Mouse (Mus musculus): ENCODE results near the gene Mkln1. TPM values are rescaled to one million over a fixed set of nuclear protein-coding genes. Genes with fewer than 3 reads are reported as not detected.

Gene Mkln1
- polyA plus RNA-seq, 1 experiment from 2014 or later: 207 TPM

DNA sequence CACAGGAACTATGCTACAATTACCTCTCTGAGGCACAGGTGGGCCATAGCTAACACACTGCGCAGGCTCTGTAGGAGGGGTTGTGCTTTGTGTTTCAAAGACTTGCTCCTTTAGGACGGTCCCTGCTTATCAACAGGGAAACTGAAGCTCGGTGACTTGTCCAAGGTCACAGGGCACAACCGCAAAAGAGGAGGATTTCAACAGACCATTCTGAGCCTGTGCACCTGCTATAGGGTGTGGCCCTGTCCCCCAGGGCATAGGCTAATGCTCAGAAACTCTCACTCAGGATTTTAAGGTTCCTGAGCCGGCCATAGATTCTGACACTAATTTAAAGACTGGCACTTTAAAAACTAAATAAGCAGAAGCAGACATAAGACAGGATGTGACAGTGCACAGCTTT, 128.4 kb downstream of the Mkln1 start:
- H3K9me3 ChIP-seq: no peaks in the 10 kb centered on the region

DNA sequence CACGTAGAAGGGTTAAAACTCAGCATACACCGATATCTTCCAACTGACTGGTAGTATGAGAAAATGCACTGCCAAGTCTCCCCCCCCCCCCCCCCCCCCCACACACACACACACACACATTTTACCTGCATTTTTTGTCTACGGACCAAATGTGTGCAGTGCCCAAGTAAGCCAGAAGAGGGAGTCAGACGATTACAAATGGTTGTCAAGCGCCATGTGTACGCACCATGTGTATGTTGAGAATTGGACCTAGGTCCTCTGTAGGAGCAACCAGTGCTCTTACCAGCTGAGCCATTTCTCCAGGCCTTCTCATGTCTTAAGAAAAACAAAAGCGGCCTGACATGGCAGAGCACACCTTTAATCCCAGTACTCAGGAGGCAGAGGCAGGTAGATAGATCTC, 129.4 kb downstream of the Mkln1 start:
- H3K4me2 ChIP-seq: no peak overlapping the region
- H3K27ac ChIP-seq: no peak overlapping the region
- WGBS: 71% methylated on average over 7 of the region's 7 CpGs
- no peaks in the 10 kb centered on the region for H3K4me1 ChIP-seq (replicated peaks)
- H3K4me3 ChIP-seq (replicated peaks): no peak overlapping the region
- no peak overlapping the region for H3K9ac ChIP-seq (replicated peaks)
- H3K27me3 ChIP-seq: no peaks in the 10 kb centered on the region
- no peak for ATAC-seq (ENCODE audit: insufficient number of reproducible peaks, insufficient read depth, low FRiP score, low TSS enrichment, low read depth)
- no peaks in the 10 kb centered on the region for H3K9me3 ChIP-seq
- no peaks in the 10 kb centered on the region for H3K36me3 ChIP-seq

More for the DNA sequence above, 128.4 kb downstream of the Mkln1 start:
- ATAC-seq (ENCODE audit: insufficient number of reproducible peaks, insufficient read depth, low FRiP score, low TSS enrichment, low read depth): no peak
- WGBS: 86% methylated on average over 5 of the region's 5 CpGs
- Histone ChIP-seq H3K27me3 (no peaks in the 10 kb centered on the region), H3K4me2 (no peak overlapping the region), H3K9ac (replicated peaks) (no peak overlapping the region), H3K4me3 (replicated peaks) (no peak overlapping the region), H3K36me3 (no peaks in the 10 kb centered on the region), H3K27ac (no peak overlapping the region), H3K4me1 (replicated peaks) (0 out of 2 replicates have a peak, but pooled peaks cover 5% of the 10 kb centered on the region)

DNA sequence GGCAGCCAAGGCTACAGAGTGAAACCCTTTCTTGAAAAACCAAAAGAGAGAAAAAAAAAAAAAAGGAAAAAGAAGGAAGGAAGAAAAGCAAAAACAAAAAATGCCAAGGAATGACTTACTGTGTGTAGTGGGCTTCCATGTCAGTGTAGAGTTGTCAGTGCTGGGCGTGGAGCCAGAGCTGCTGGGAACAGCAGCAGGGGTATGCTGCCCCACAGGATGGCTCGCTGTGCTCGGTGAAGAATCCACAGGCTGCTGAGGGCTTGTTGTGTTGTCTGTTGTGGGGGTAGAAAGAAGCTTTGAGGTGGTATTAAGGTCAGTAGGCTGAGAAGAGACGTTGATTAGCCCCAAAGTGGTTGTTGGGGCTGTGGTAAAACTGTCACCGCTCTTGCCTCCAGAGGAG, 129.8 kb downstream of the Mkln1 start:
- no peak overlapping the region for H3K9ac ChIP-seq (replicated peaks)
- H3K4me2 ChIP-seq: no peak overlapping the region
- no peaks in the 10 kb centered on the region for H3K4me1 ChIP-seq (replicated peaks)
- no peak for ATAC-seq (ENCODE audit: insufficient number of reproducible peaks, insufficient read depth, low FRiP score, low TSS enrichment, low read depth)
- no peak overlapping the region for H3K4me3 ChIP-seq (replicated peaks)
- no peaks in the 10 kb centered on the region for H3K36me3 ChIP-seq
- WGBS: 79% methylated on average over 5 of the region's 5 CpGs
- no peaks in the 10 kb centered on the region for H3K9me3 ChIP-seq
- no peak overlapping the region for H3K27ac ChIP-seq
- H3K27me3 ChIP-seq: no peaks in the 10 kb centered on the region

DNA sequence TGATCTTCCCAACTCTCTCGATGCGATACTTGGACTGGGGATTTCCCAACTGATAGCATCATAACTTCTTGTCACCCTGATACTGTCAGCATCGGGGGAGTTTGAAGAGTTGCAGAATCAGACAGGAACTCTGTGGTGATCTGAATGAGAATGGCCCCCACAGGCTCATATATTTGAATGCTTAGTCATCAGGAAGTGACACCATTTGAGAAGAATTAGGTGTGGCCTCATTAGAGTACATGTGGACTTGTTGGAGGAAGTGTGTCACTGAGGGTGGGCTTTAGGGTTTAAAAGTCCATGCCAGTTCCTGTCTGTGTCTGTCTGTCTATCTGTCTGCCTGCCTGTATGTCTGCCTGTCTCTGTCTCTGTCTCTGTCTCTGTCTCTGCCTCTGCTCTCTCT, 133.3 kb downstream of the Mkln1 start:
- Histone ChIP-seq H3K36me3 (no peaks in the 10 kb centered on the region), H3K27me3 (no peaks in the 10 kb centered on the region), H3K9ac (replicated peaks) (no peak overlapping the region), H3K9me3 (no peaks in the 10 kb centered on the region), H3K4me1 (replicated peaks) (no peaks in the 10 kb centered on the region), H3K4me2 (no peak overlapping the region), H3K27ac (no peak overlapping the region), H3K4me3 (replicated peaks) (no peak overlapping the region)
- 89% methylated on average over 3 of the region's 3 CpGs for WGBS
- no peak for ATAC-seq (ENCODE audit: insufficient number of reproducible peaks, insufficient read depth, low FRiP score, low TSS enrichment, low read depth)

DNA sequence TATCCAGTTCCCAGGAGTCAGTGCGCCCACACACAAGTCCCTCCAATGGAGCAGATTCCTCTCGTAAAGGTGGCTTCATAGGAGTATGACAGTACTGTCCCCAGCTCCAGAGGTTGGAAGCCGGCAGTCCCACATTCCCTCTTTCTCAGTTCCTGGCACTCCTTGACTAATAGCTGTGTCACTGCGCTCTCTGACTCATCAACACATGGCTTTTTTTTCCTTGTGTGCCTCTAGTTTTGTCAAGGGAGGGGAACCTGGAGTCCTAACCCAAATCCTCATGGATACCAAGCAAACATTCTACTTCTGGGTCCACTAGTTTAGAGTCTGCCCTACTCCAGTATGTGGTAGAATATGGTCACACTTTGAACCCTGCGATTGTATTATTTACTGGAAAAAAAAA, 136.2 kb downstream of the Mkln1 start:
- WGBS: 94% methylated on average over 5 of the region's 5 CpGs
- H3K4me3 ChIP-seq (replicated peaks): no peak overlapping the region
- H3K27ac ChIP-seq: no peak overlapping the region
- H3K4me1 ChIP-seq (replicated peaks): no peaks in the 10 kb centered on the region
- no peaks in the 10 kb centered on the region for H3K9me3 ChIP-seq
- ATAC-seq (ENCODE audit: insufficient number of reproducible peaks, insufficient read depth, low FRiP score, low TSS enrichment, low read depth): no peak
- H3K4me2 ChIP-seq: no peak overlapping the region
- no peak overlapping the region for H3K9ac ChIP-seq (replicated peaks)
- no peaks in the 10 kb centered on the region for H3K36me3 ChIP-seq
- H3K27me3 ChIP-seq: no peaks in the 10 kb centered on the region

DNA sequence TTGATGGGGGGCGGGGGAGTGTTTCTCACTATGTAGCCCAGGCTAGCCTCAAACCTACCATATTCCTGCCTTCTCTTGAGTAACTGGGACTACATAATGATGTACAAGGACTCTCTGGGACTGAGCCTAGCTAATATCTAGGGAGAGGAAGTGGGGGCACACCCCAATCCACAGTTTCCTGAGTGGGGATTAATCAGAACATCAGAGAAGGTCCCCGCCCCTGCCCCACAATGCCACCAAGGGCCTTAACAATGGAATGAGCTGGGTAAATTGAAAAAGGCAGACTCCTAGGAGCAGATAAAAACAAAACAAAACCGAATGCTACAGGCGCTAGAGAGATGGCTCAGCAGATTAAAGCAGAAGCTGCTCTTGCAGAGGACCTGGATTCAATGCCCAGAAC, 138.7 kb downstream of the Mkln1 start:
- H3K9me3 ChIP-seq: no peaks in the 10 kb centered on the region
- no peak overlapping the region for H3K4me2 ChIP-seq
- H3K27ac ChIP-seq: no peak overlapping the region
- no peak for ATAC-seq (ENCODE audit: insufficient number of reproducible peaks, insufficient read depth, low FRiP score, low TSS enrichment, low read depth)
- no peaks in the 10 kb centered on the region for H3K4me1 ChIP-seq (replicated peaks)
- H3K4me3 ChIP-seq (replicated peaks): no peak overlapping the region
- H3K9ac ChIP-seq (replicated peaks): no peak overlapping the region
- 87% methylated on average over 4 of the region's 4 CpGs for WGBS
- no peaks in the 10 kb centered on the region for H3K36me3 ChIP-seq
- no peaks in the 10 kb centered on the region for H3K27me3 ChIP-seq

DNA sequence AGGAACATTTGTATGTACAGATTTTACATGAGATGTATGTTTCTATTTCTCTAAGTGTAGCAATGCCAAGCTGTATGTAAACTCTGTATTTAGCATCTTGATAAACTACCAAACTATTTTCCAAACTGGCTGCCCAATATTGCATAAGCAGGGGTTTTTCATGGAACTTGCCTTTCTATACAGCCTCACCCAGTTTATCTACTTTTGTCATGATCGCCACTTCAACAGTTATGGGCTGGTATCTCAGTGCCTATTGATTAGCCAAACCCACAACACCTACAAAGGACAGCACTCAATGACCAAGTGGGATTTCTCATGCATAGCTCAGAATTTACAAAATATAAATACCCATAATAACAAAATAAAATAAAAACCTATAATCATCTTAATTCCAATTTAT, 139.6 kb downstream of the Mkln1 start:
- Histone ChIP-seq H3K36me3 (no peaks in the 10 kb centered on the region), H3K9ac (replicated peaks) (no peak overlapping the region), H3K4me2 (no peak overlapping the region), H3K27me3 (no peaks in the 10 kb centered on the region), H3K9me3 (no peaks in the 10 kb centered on the region), H3K4me1 (replicated peaks) (no peaks in the 10 kb centered on the region), H3K4me3 (replicated peaks) (no peak overlapping the region), H3K27ac (no peak overlapping the region)
- ATAC-seq (ENCODE audit: insufficient number of reproducible peaks, insufficient read depth, low FRiP score, low TSS enrichment, low read depth): no peak
- WGBS: 91% methylated on average over 1 of the region's 1 CpGs

DNA sequence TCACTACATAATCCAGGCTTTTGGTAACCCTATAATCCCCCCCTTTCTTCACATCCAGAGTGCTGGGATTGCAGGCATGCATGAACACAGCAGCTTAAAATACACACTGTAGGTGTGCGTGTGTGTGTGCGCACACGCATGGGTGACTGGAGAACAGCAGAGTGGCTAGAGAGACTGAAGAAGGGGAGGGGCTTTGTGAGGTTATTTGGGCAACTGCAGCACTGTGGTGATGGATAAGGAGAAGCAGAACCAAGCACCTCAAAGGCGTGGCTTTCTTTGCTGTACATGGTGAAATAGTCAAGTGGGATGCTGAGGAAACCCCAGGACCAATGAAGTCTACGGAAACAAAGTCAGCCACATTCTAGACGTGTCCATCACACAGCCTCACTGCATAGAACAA, 141.5 kb downstream of the Mkln1 start:
- H3K36me3 ChIP-seq: no peaks in the 10 kb centered on the region
- H3K9ac ChIP-seq (replicated peaks): no peak overlapping the region
- 83% methylated on average over 6 of the region's 6 CpGs for WGBS
- H3K4me2 ChIP-seq: no peak overlapping the region
- H3K4me1 ChIP-seq (replicated peaks): no peaks in the 10 kb centered on the region
- H3K27me3 ChIP-seq: no peaks in the 10 kb centered on the region
- no peak overlapping the region for H3K4me3 ChIP-seq (replicated peaks)
- ATAC-seq (ENCODE audit: insufficient number of reproducible peaks, insufficient read depth, low FRiP score, low TSS enrichment, low read depth): no peak
- H3K27ac ChIP-seq: no peak overlapping the region
- H3K9me3 ChIP-seq: no peaks in the 10 kb centered on the region

DNA sequence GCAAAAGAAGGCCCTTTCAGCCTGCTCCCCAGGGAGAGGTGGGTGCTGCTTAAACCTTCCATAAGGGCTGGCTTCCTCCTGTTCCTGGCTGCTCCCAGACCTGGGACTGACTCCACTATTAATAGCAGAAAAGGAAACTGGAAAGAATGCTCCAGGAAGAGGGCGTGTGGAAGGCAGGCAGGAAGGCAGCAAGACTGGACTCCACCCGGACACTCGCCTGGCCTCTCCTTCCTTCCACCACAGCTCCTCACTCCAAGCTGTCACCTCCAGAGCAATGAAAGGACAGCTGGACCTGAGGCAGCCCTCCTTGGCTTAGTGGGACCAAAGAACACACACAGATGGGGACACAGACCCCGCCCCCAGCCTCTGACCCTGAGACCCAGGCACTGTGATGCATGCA, 145.8 kb downstream of the Mkln1 start:
- H3K4me2 ChIP-seq: no peak overlapping the region
- H3K27ac ChIP-seq: no peak overlapping the region; the same call in 1 of the 2 replicates
- no peak overlapping the region for H3K9ac ChIP-seq (replicated peaks)
- H3K27me3 ChIP-seq: no peaks in the 10 kb centered on the region
- H3K9me3 ChIP-seq: no peaks in the 10 kb centered on the region
- no peak overlapping the region for H3K4me3 ChIP-seq (replicated peaks)
- no peaks in the 10 kb centered on the region for H3K36me3 ChIP-seq
- ATAC-seq (ENCODE audit: insufficient number of reproducible peaks, insufficient read depth, low FRiP score, low TSS enrichment, low read depth): no peak
- H3K4me1 ChIP-seq (replicated peaks): peaks cover 8% of the 10 kb centered on the region; the same call in 1 of the 2 replicates
- WGBS: 66% methylated on average over 4 of the region's 4 CpGs

DNA sequence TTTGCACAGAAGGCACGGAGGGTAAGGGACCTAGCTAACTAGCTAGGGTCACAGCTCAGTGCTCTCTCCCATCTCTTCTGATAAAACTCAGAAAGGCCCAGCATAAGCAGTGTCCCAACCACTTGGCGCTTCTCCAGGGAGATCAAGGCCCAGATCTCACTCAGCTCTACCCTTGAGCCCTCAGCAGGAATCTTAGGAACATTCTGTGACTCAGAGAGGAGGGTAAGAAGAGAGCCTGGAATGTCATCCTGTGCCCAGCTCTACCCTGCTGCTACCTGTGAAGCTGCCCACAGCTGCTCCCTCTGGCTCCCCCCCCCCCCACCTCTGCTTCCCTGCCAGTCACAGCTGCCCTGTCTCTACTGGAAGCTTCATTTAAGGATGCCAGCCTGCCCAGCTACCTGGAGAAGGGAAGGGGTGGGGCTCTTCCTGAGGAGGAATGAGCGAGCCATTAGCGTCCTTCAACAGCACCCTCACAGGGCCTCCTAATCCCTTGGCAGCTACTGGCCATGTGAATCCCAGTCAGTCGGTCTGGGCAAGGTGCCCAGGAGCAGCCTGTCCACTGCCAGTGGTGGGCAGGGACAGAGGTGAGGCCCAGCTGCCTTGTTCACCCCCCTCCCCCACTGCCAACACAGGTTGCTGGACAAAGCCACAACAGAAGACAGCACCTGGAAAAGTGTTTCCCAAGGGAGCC, 151.0 kb downstream of the Mkln1 start:
- Histone ChIP-seq H3K36me3 (no peaks in the 10 kb centered on the region), H3K9me3 (no peaks in the 10 kb centered on the region), H3K9ac (replicated peaks) (no peak overlapping the region; the same call in 1 of the 2 replicates), H3K27ac (no peak overlapping the region), H3K4me3 (replicated peaks) (no peak overlapping the region), H3K4me2 (no peak overlapping the region), H3K27me3 (no peaks in the 10 kb centered on the region), H3K4me1 (replicated peaks) (peaks cover 20% of the 10 kb centered on the region)
- 62% methylated on average over 5 of the region's 5 CpGs for WGBS
- ATAC-seq (ENCODE audit: insufficient number of reproducible peaks, insufficient read depth, low FRiP score, low TSS enrichment, low read depth): no peak

DNA sequence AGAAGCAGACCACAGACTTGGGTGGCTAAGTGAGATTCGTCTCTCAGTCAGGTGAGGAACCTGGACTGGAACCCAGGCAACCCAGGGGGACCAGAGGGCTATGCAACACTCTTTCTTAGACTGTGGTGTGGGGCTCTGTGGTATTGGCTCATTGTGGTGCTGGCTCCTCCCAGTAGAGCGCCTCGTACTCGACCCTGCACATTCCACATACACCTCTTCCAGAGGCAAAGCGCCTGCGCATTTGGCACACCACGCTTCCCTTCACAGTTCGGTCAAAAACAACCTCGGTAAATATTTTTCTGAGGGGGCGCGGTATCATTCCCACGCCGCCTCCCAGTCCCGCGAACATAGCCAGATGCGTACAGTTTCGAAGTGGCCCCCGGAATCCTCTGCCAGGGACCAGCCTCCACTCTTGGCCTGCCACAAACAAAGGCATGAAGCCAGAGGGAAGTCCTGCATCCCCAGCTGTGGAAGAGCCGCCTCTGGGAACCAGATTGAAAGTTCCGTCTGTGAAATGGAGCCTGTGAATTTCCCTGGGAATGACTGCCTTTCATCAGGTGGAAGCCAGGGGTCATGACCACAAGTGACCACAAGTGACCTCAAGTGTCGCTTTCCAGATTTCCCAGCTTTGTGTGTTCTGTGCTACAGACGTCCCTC, 152.5 kb downstream of the Mkln1 start:
- Histone ChIP-seq H3K4me3 (replicated peaks) (no peak overlapping the region), H3K36me3 (no peaks in the 10 kb centered on the region), H3K4me1 (replicated peaks) (peaks cover 18% of the 10 kb centered on the region), H3K9ac (replicated peaks) (no peak overlapping the region), H3K4me2 (no peak overlapping the region), H3K9me3 (no peaks in the 10 kb centered on the region), H3K27me3 (no peaks in the 10 kb centered on the region), H3K27ac (no peak overlapping the region)
- no peak for ATAC-seq (ENCODE audit: insufficient number of reproducible peaks, insufficient read depth, low FRiP score, low TSS enrichment, low read depth)
- WGBS: 75% methylated on average over 22 of the region's 22 CpGs
